Mouse (Mus musculus) midbrain, postnatal 0 days (tissue): Measurements from ENCODE around the gene Fam20b. TPM values are rescaled to one million over a fixed set of nuclear protein-coding genes. Genes with fewer than 3 reads are reported as not detected.

Experiments used
- ATAC-seq: fragments of 200-750 bp; cut with Nextera tagmentation; 2 replicates; pipeline ENCODE4 v1.8.0; 2017; ENCODE audit warnings: moderate number of reproducible peaks, mild to moderate bottlenecking, moderate TSS enrichment, moderate library complexity; ENCODE audit not compliant: low FRiP score
- DNase-seq: peaks from one replicate; pipeline ENCODE4 v3.0.0-alpha.2; 2015; ENCODE audit warnings: low spot score
- H3K27ac ChIP-seq: fragments of 300-500 bp; sonication (generic); 2 replicates; pipeline ENCODE4 v1.5.1; 2014; ENCODE audit warnings: low read depth, mild to moderate bottlenecking, low read length, mixed read lengths
- H3K27me3 ChIP-seq: fragments of 300-500 bp; sonication (generic); 2 replicates; pipeline ENCODE4 v1.6.1; 2014; ENCODE audit warnings: low read length, control low read depth, mixed read lengths; ENCODE audit not compliant: insufficient read depth
- H3K36me3 ChIP-seq: fragments of 300-500 bp; sonication (generic); 2 replicates; pipeline ENCODE4 v1.6.1; 2014; ENCODE audit warnings: low read length, control low read depth, mixed read lengths; ENCODE audit not compliant: insufficient read depth
- H3K4me1 ChIP-seq: fragments of 300-500 bp; sonication (generic); 2 replicates; pipeline ENCODE4 v1.6.1; 2014; ENCODE audit warnings: mild to moderate bottlenecking, control low read depth, antibody characterized with exemption, low read length, mixed read lengths; ENCODE audit not compliant: insufficient read depth
- H3K4me2 ChIP-seq: fragments of 300-500 bp; sonication (generic); 2 replicates; pipeline ENCODE4 v1.6.1; 2014; ENCODE audit warnings: low read depth, mild to moderate bottlenecking, low read length, mixed read lengths; ENCODE audit not compliant: poor library complexity, severe bottlenecking
- H3K4me3 ChIP-seq: fragments of 300-500 bp; sonication (generic); 2 replicates; pipeline ENCODE4 v1.5.1; 2014; ENCODE audit warnings: low read depth, mild to moderate bottlenecking, low read length, moderate library complexity
- H3K9ac ChIP-seq: fragments of 300-500 bp; sonication (generic); replicated peaks from 2 replicates; pipeline ENCODE4 v1.6.1; 2014; ENCODE audit warnings: mild to moderate bottlenecking, low read length, moderate library complexity, mixed read lengths; ENCODE audit not compliant: poor library complexity, severe bottlenecking
- H3K9me3 ChIP-seq: fragments of 300-500 bp; sonication (generic); 2 replicates; pipeline ENCODE4 v1.6.1; 2016; ENCODE audit warnings: low read length, control low read depth
- CTCF ChIP-seq: IDR thresholded peaks from 2 replicates; pipeline ENCODE4 v1.5.1; 2016; ENCODE audit warnings: antibody characterized with exemption, mild to moderate bottlenecking
- WGBS: fragments of 180-500 bp; shearing (Covaris S2); extraction: QIAGEN DNeasy Blood & Tissue Kit; methylation state at CpG from one replicate; pipeline ENCODE4 v1.1.7; 2014; 5-methylcytosine and 5-hydroxymethylcytosine counted together
- polyA plus RNA-seq: library from polyadenylated mRNA; unstranded; fragments of >200 nt; fragmentation: Nextera tagmentation; extraction: Ambion mirVana; gene quantifications from 2 replicates; pipeline ENCODE4 v1.2.1, GENCODE M21; 2015
- total RNA-seq: library from RNA; depleted of rRNA; stranded (reverse); fragments of >200 nt; gene quantifications from 2 replicates; pipeline ENCODE4 v1.2.3, GENCODE M21; 2014

Gene Fam20b
- total and polyA plus RNA-seq, 2 experiments from 2014 or later: 32.3 to 69.9 TPM

DNA sequence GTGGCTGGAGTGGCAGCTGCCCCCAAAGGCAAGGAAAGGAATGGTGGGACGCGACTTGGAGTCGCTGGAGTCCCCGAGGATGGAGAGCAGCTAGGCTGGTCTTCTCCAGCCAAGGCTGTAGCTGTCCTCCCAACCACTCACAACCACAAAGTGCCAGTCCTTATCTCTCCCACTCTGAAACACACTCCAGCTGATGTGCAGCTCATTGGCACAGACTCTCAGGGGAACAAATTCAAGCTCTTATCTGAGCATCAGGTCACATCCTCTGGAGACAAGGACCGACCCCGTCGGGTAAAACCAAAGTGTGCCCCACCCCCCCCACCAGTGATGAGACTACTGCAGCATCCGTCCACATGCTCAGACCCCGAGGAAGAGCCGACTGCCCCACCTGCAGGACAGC, 77.1 kb downstream of the Fam20b start:
- Histone ChIP-seq H3K4me1 (no peaks in the 10 kb centered on the region), H3K27ac (no peak overlapping the region), H3K9me3 (no peaks in the 10 kb centered on the region), H3K27me3 (no peaks in the 10 kb centered on the region), H3K36me3 (peaks cover 14% of the 10 kb centered on the region), H3K4me2 (no peak overlapping the region), H3K9ac (no peak overlapping the region), H3K4me3 (no peak overlapping the region)
- DNase-seq (no peak), ATAC-seq (no peak)
- WGBS: 90% methylated on average over 10 of the region's 10 CpGs
- TF ChIP-seq CTCF: no peak

DNA sequence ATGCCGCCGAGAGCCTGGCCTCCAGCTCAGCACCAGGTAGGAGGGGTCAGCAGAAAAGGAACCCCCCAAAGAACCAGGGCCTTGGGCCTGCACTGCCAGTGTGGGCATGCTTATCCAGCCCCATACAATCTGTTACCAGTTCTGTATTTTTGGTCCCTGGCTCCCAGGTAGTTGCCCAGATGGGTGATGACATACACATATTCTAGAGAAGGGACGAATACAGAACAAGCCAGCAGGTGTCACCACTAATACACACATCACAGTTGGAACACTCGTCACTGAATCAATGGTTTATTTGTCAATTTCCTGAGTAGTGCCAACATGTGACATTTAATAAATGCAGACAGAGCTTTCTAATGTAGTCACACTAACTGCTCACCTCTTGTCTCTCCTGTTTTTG, 78.3 kb downstream of the Fam20b start:
- peaks cover 22% of the 10 kb centered on the region for H3K36me3 ChIP-seq
- H3K9ac ChIP-seq: no peak overlapping the region
- H3K27ac ChIP-seq: no peak overlapping the region
- H3K4me2 ChIP-seq: no peak overlapping the region
- H3K27me3 ChIP-seq: no peaks in the 10 kb centered on the region
- no peaks in the 10 kb centered on the region for H3K4me1 ChIP-seq
- DNase-seq: peak; percentile 60
- H3K9me3 ChIP-seq: no peaks in the 10 kb centered on the region
- WGBS: 56% methylated on average over 4 of the region's 4 CpGs
- H3K4me3 ChIP-seq: no peak overlapping the region
- TF ChIP-seq CTCF: peak; percentile 71
- ATAC-seq: 0 out of 2 replicates have a peak, but pooled peaks have one; percentile 44

DNA sequence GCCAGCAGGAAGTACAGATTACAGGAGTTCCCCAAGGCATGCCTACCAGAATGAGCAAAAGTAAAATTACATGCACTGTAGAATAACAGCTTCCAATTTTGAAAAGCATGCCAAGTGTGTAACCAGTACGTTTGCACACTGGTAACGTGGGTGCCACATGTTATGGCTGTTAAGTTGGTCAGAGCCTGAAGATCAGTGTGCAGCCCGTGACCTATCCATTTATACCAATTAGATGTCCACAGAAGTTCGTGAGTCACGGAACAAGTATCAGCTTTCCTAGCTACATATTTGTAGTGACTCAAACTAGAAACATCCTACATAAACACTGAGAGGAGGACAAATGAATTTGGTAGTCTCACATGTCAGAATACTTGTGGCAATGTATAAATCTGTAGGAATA, 79.4 kb downstream of the Fam20b start:
- ATAC-seq (no peak), DNase-seq (no peak)
- no peak for TF ChIP-seq CTCF
- H3K27ac ChIP-seq: no peak overlapping the region
- peaks cover 24% of the 10 kb centered on the region for H3K36me3 ChIP-seq
- no peak overlapping the region for H3K9ac ChIP-seq
- H3K4me1 ChIP-seq: no peaks in the 10 kb centered on the region
- whole genome bisulfite sequencing: 83% methylated on average over 5 of the region's 5 CpGs
- no peaks in the 10 kb centered on the region for H3K27me3 ChIP-seq
- no peak overlapping the region for H3K4me3 ChIP-seq
- no peak overlapping the region for H3K4me2 ChIP-seq
- no peaks in the 10 kb centered on the region for H3K9me3 ChIP-seq

DNA sequence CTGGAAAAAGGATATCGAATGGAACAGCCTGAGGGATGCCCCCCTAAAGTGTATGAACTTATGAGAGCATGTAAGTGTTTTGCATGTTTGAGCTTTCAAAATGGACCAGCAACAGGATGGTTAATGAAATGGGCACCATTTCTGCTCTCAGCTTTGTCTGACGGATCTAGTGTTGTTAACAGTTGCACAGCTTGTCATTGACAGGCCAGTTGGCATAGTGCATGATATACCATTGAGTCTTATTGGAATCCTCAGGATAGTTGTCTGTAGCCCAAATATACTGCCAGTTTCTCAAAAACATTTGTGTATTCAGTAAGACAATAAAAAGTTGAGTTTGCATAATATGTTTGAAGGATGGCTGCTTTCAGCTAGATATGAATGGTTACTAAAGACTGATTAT, 83.7 kb downstream of the Fam20b start:
- WGBS: 84% methylated on average over 2 of the region's 2 CpGs
- no peak overlapping the region for H3K9ac ChIP-seq
- ATAC-seq: no peak

DNA sequence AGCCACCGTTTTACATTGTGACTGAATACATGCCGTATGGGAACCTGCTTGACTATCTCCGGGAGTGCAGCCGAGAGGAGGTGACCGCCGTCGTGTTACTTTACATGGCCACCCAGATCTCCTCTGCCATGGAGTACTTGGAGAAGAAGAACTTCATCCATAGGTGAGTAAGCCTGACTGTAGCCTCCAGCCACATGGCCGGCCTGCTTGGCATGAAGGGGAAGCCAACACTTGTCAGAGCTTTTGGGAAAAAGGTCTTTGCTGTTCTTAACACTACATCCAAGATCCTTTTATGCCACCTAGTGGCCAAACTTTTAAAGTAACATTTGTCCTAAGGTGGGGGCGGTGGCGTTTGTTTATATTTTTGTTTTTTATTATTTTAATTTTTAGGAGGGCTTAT, 85.8 kb downstream of the Fam20b start:
- Histone ChIP-seq H3K9ac (no peak overlapping the region), H3K4me1 (no peaks in the 10 kb centered on the region), H3K27me3 (no peaks in the 10 kb centered on the region), H3K36me3 (peaks cover 27% of the 10 kb centered on the region), H3K4me2 (no peak overlapping the region), H3K9me3 (no peaks in the 10 kb centered on the region), H3K27ac (no peak overlapping the region), H3K4me3 (no peak overlapping the region)
- ATAC-seq (peak; percentile 54), DNase-seq (peak; percentile 81)
- WGBS: 77% methylated on average over 10 of the region's 10 CpGs
- TF ChIP-seq CTCF: peak; percentile 78

More for the DNA sequence above, 83.7 kb downstream of the Fam20b start:
- no peak for DNase-seq
- H3K36me3 ChIP-seq: peaks cover 21% of the 10 kb centered on the region
- TF ChIP-seq CTCF: no peak
- no peaks in the 10 kb centered on the region for H3K27me3 ChIP-seq
- no peaks in the 10 kb centered on the region for H3K4me1 ChIP-seq
- no peaks in the 10 kb centered on the region for H3K9me3 ChIP-seq
- H3K4me3 ChIP-seq: no peak overlapping the region
- H3K4me2 ChIP-seq: no peak overlapping the region
- no peak overlapping the region for H3K27ac ChIP-seq

DNA sequence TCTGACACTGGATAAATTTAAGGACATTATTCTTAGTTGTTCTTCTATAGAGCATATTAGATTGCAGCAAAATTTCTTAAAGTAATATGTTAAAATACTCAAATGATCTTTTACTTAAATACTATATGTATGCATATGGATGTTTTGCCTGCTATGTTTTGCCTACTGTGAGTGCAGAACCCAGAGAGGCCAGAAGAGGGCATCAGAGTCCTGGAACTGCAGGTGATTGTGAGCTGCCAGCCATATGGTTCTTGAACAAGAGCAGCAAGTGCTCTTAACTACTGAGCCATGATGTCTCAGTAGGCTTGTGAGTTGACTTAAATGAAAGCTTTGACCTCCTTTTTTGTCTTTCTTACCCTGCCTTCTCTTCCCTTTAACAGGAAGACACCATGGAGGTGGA, 87.9 kb downstream of the Fam20b start:
- H3K36me3 ChIP-seq: peaks cover 22% of the 10 kb centered on the region
- no peak overlapping the region for H3K9ac ChIP-seq
- no peaks in the 10 kb centered on the region for H3K4me1 ChIP-seq
- H3K4me2 ChIP-seq: no peak overlapping the region
- no peaks in the 10 kb centered on the region for H3K27me3 ChIP-seq
- DNase-seq (no peak), ATAC-seq (no peak)
- peak; percentile 62 for TF ChIP-seq CTCF
- H3K4me3 ChIP-seq: no peak overlapping the region
- H3K27ac ChIP-seq: no peak overlapping the region
- H3K9me3 ChIP-seq: no peaks in the 10 kb centered on the region
